Mouse (Mus musculus) neural tube, embryonic 15.5 days (tissue): Measurements from ENCODE around the gene Hs2st1. TPM values are rescaled to one million over a fixed set of nuclear protein-coding genes. Genes with fewer than 3 reads are reported as not detected.

Source experiments
- ATAC-seq: fragments of 200-750 bp; cut with Nextera tagmentation; 2 replicates; pipeline ENCODE4 v1.8.0; 2017; ENCODE audit warnings: mild to moderate bottlenecking, moderate TSS enrichment, moderate library complexity; ENCODE audit not compliant: low FRiP score
- H3K27ac ChIP-seq: fragments of 300-500 bp; sonication (generic); replicated peaks from 2 replicates; pipeline ENCODE4 v1.5.1; 2015; ENCODE audit warnings: mild to moderate bottlenecking, inconsistent platforms
- H3K27me3 ChIP-seq: fragments of 300-500 bp; sonication (generic); replicated peaks from 2 replicates; pipeline ENCODE4 v1.6.1; 2015; ENCODE audit warnings: inconsistent platforms
- H3K36me3 ChIP-seq: fragments of 300-500 bp; sonication (generic); 2 replicates; pipeline ENCODE4 v1.6.1; 2015; ENCODE audit warnings: inconsistent platforms
- H3K4me1 ChIP-seq: fragments of 300-500 bp; sonication (generic); 2 replicates; pipeline ENCODE4 v1.6.1; 2015; ENCODE audit warnings: inconsistent platforms
- H3K4me2 ChIP-seq: fragments of 300-500 bp; sonication (generic); 2 replicates; pipeline ENCODE4 v1.6.1; 2015; ENCODE audit warnings: inconsistent platforms, mild to moderate bottlenecking, moderate library complexity
- H3K4me3 ChIP-seq: fragments of 300-500 bp; sonication (generic); replicated peaks from 2 replicates; pipeline ENCODE4 v1.5.1; 2015; ENCODE audit warnings: mild to moderate bottlenecking, inconsistent platforms
- H3K9ac ChIP-seq: fragments of 300-500 bp; sonication (generic); replicated peaks from 2 replicates; pipeline ENCODE4 v1.6.1; 2015; ENCODE audit warnings: mild to moderate bottlenecking, inconsistent platforms
- H3K9me3 ChIP-seq: fragments of 300-500 bp; sonication (generic); replicated peaks from 2 replicates; pipeline ENCODE4 v1.6.1; 2016; ENCODE audit warnings: inconsistent platforms
- WGBS: fragments of 180-500 bp; shearing (Covaris S2); methylation state at CpG from one replicate; pipeline ENCODE4 v1.1.7; 2015; ENCODE audit warnings: mixed read lengths; 5-methylcytosine and 5-hydroxymethylcytosine counted together
- polyA plus RNA-seq: library from polyadenylated mRNA; unstranded; fragments of >200 nt; fragmentation: Nextera tagmentation; extraction: Ambion mirVana; gene quantifications from 2 replicates; pipeline ENCODE4 v1.2.1, GENCODE M21; 2015

Gene Hs2st1
- polyA plus RNA-seq, 1 experiment from 2014 or later = 13.6 TPM

- Histone ChIP-seq H3K36me3 (no peaks in the 10 kb centered on the region), H3K9me3 (no peaks in the 10 kb centered on the region), H3K27me3 (no peaks in the 10 kb centered on the region), H3K9ac (no peak overlapping the region), H3K4me3 (no peak overlapping the region), H3K27ac (no peak overlapping the region), H3K4me1 (peaks cover 5% of the 10 kb centered on the region; the same call in 1 of the 2 replicates), H3K4me2 (no peak overlapping the region)
- ATAC-seq = no peak
- WGBS = 87% methylated on average over 7 of the region's 7 CpGs
Observed at GRCm38 (mm10) chr3:144478427-144478794, 91.6 kb downstream of the Hs2st1 start.

DNA sequence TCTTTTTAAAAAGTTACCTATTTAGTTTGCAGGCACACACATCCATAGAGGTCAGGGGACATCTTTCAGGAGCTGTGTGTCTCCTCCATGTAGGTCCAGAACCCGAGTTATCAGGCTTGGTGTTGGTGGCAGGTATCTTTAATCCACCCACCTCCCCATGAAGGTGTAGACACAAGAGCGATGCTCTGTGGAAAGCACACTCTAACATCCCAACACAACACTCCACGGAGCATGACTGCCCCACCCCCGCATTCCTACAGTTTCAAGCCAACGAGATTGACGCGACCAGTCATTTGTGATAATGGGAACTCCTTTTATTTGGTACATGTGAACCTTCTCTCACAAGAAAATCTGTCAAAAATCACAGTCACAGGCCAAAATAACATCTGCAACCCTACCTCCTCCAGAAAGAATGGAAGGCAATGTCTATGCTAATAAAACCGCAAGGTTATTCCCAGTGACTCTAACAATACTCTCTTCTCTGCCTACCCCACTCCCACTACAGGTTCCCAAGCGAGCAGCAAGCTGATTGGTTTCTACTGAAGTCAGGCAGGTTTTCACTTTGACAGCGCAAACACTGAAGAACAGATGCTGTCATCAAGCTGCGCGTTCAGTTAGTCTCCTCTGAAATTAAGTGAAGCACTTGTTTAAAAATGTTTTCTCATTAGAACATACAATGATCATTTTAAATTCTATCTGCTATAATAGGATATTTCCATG is 92.1 kb downstream of the Hs2st1 start:
- no peaks in the 10 kb centered on the region for H3K27me3 ChIP-seq
- H3K9ac ChIP-seq = no peak overlapping the region
- 85% methylated on average over 12 of the region's 12 CpGs for WGBS
- H3K4me1 ChIP-seq = peaks cover 5% of the 10 kb centered on the region; the same call in 1 of the 2 replicates
- H3K9me3 ChIP-seq = no peaks in the 10 kb centered on the region
- H3K27ac ChIP-seq = no peak overlapping the region
- no peaks in the 10 kb centered on the region for H3K36me3 ChIP-seq
- ATAC-seq = peak; percentile 40
- no peak overlapping the region for H3K4me3 ChIP-seq
- H3K4me2 ChIP-seq = no peak overlapping the region

- WGBS = 96% methylated on average over 5 of the region's 5 CpGs
- H3K27ac ChIP-seq = no peak overlapping the region
- peaks cover 17% of the 10 kb centered on the region for H3K4me1 ChIP-seq
- H3K36me3 ChIP-seq = no peaks in the 10 kb centered on the region
- H3K9me3 ChIP-seq = no peaks in the 10 kb centered on the region
- no peak for ATAC-seq
- H3K27me3 ChIP-seq = no peaks in the 10 kb centered on the region
- no peak overlapping the region for H3K9ac ChIP-seq
- no peak overlapping the region for H3K4me2 ChIP-seq
- no peak overlapping the region for H3K4me3 ChIP-seq
Observed at GRCm38 (mm10) chr3:144475891-144476290, 94.1 kb downstream of the Hs2st1 start.

GRCm38 (mm10) chr3:144474726-144475125 is 95.3 kb downstream of the Hs2st1 start:
- Histone ChIP-seq H3K9ac (no peak overlapping the region), H3K36me3 (no peaks in the 10 kb centered on the region), H3K4me3 (no peak overlapping the region), H3K9me3 (no peaks in the 10 kb centered on the region), H3K27me3 (no peaks in the 10 kb centered on the region), H3K27ac (no peak overlapping the region), H3K4me1 (peaks cover 25% of the 10 kb centered on the region), H3K4me2 (no peak overlapping the region)
- 89% methylated on average over 5 of the region's 5 CpGs for WGBS
- no peak for ATAC-seq

- H3K4me3 ChIP-seq = no peak overlapping the region
- no peaks in the 10 kb centered on the region for H3K36me3 ChIP-seq
- no peak overlapping the region for H3K4me2 ChIP-seq
- peak overlapping the region; percentile 41; the same call in 1 of the 2 replicates for H3K27ac ChIP-seq
- ATAC-seq = no peak
- H3K9ac ChIP-seq = no peak overlapping the region
- no peaks in the 10 kb centered on the region for H3K27me3 ChIP-seq
- H3K4me1 ChIP-seq = peaks cover 25% of the 10 kb centered on the region
- H3K9me3 ChIP-seq = no peaks in the 10 kb centered on the region
- WGBS = 26% methylated on average over 3 of the region's 3 CpGs
Observed at GRCm38 (mm10) chr3:144471954-144472353, 98.0 kb downstream of the Hs2st1 start.

DNA sequence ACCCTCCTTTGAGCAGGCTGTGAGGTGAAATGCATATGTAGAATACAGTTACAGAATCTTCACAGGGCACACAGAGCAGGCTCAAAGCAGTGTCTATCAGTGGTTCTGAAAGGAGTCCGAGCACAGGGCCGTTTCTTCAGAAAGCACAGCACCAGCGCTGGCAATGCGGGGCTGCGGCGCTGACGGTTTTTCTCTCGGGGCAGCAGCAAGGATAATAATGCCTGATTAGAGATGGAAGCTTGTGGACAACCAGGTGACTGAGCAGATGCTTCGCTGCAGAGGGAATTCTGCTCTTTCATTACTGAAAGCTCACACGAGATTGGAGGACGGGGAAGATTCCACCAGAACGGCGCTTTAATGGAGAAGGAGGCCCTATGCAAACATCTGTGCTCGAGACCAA is 99.1 kb downstream of the Hs2st1 start:
- no peaks in the 10 kb centered on the region for H3K36me3 ChIP-seq
- no peaks in the 10 kb centered on the region for H3K9me3 ChIP-seq
- H3K27me3 ChIP-seq = no peaks in the 10 kb centered on the region
- peak overlapping the region; percentile 22 for H3K4me2 ChIP-seq
- peaks cover 25% of the 10 kb centered on the region for H3K4me1 ChIP-seq
- H3K9ac ChIP-seq = no peak overlapping the region
- peak; percentile 42; the same call in 1 of the 2 replicates for ATAC-seq
- WGBS = 26% methylated on average over 14 of the region's 14 CpGs
- no peak overlapping the region for H3K4me3 ChIP-seq
- H3K27ac ChIP-seq = peak overlapping the region; percentile 38; the same call in 1 of the 2 replicates

DNA sequence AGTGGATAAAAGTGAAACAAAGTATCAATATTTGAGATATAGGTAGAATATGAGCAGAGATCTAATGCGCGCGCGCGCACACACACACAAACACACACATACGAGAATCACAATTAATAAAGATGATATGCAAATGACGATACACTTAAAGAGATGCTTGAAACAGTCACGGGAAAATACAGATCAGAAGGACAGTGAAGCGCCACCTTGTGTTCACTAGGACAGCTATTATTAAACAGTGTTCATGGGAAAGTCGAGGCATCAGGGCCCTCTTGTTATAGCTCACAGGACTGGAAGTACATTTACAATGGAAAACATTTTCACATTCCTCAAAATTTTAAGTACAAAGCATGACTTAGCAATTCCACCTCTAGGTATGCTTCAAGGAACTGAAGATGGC is 102.5 kb downstream of the Hs2st1 start:
- WGBS = 75% methylated on average over 10 of the region's 10 CpGs
- no peak for ATAC-seq
- Histone ChIP-seq H3K4me1 (peaks cover 25% of the 10 kb centered on the region), H3K4me3 (no peak overlapping the region), H3K27ac (no peak overlapping the region), H3K36me3 (peaks cover 7% of the 10 kb centered on the region; the same call in 1 of the 2 replicates), H3K9ac (no peak overlapping the region), H3K27me3 (no peaks in the 10 kb centered on the region), H3K4me2 (no peak overlapping the region), H3K9me3 (no peaks in the 10 kb centered on the region)

GRCm38 (mm10) chr3:144466108-144466678 is 103.8 kb downstream of the Hs2st1 start:
- no peak overlapping the region for H3K4me3 ChIP-seq
- ATAC-seq = no peak
- no peak overlapping the region for H3K9ac ChIP-seq
- 93% methylated on average over 8 of the region's 8 CpGs for WGBS
- peaks cover 7% of the 10 kb centered on the region; the same call in 1 of the 2 replicates for H3K36me3 ChIP-seq
- no peaks in the 10 kb centered on the region for H3K9me3 ChIP-seq
- H3K4me1 ChIP-seq = peaks cover 16% of the 10 kb centered on the region
- no peak overlapping the region for H3K4me2 ChIP-seq
- H3K27me3 ChIP-seq = no peaks in the 10 kb centered on the region
- H3K27ac ChIP-seq = no peak overlapping the region

GRCm38 (mm10) chr3:144462679-144463078 is 107.3 kb downstream of the Hs2st1 start:
- Histone ChIP-seq H3K4me2 (no peak overlapping the region), H3K4me3 (no peak overlapping the region), H3K27ac (no peak overlapping the region), H3K27me3 (no peaks in the 10 kb centered on the region), H3K9me3 (no peaks in the 10 kb centered on the region), H3K9ac (no peak overlapping the region), H3K4me1 (peaks cover 16% of the 10 kb centered on the region), H3K36me3 (peaks cover 7% of the 10 kb centered on the region; the same call in 1 of the 2 replicates)
- ATAC-seq = no peak
- 88% methylated on average over 10 of the region's 10 CpGs for WGBS

DNA sequence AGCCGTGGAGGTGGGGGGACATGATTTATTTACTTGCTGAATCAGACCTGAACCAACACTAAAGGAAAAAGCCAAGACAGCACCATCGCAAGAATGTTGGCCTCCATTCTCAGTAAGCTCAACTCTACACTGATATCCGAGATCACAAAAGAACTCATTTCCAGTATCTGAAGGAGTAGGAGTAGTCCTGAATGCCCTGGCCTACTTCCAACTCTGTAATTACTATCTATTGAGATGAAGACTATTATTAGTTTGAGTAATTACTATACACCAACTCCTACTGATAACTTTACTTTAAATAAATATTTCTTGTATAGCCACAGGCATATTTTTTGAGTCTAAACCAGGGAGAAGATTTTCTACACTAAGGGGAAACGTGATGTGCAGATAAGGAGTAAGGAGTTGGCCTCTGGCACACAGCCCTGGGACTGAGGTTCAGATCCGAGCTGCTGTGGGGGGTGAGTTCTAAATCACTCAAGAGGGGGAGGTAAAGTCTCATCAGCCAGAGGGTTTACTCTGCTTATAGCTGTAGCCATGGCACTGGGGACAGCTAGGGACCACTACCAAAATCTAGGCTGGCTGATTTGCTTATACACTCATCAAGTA is 109.7 kb downstream of the Hs2st1 start:
- Histone ChIP-seq H3K36me3 (peaks cover 7% of the 10 kb centered on the region; the same call in 1 of the 2 replicates), H3K27ac (no peak overlapping the region), H3K4me2 (no peak overlapping the region), H3K4me3 (no peak overlapping the region), H3K4me1 (peaks cover 22% of the 10 kb centered on the region), H3K27me3 (no peaks in the 10 kb centered on the region), H3K9ac (no peak overlapping the region), H3K9me3 (no peaks in the 10 kb centered on the region)
- no peak for ATAC-seq
- WGBS = 48% methylated on average over 5 of the region's 5 CpGs

DNA sequence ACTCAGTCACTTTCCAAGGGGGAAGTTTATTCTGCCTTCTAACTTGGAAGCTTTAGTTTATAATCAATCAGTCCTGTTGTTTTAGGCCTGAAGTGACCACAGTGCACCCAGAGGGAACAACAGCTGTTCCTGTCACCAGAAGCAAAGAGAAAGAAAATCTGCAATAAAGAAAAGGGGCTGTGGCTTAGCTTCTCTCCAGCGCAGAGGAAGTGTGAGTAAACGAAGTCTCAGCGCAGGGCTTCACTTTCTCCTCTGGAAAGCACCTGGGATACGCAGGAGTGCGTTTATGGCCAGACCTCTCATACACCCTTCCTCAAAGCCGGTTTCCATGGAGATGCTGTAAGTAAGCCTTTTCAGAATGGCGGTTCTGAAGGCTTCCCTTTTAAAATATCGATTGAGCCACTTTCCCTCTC is 110.7 kb downstream of the Hs2st1 start:
- no peak overlapping the region for H3K9ac ChIP-seq
- peak overlapping the region; percentile 49; the same call in 1 of the 2 replicates for H3K27ac ChIP-seq
- no peaks in the 10 kb centered on the region for H3K9me3 ChIP-seq
- H3K36me3 ChIP-seq = peaks cover 7% of the 10 kb centered on the region; the same call in 1 of the 2 replicates
- H3K4me1 ChIP-seq = peaks cover 23% of the 10 kb centered on the region
- no peak overlapping the region for H3K4me2 ChIP-seq
- 44% methylated on average over 8 of the region's 8 CpGs for WGBS
- H3K27me3 ChIP-seq = no peaks in the 10 kb centered on the region
- no peak overlapping the region for H3K4me3 ChIP-seq
- ATAC-seq = peak; percentile 56; the same call in 1 of the 2 replicates
